Mouse (Mus musculus): ENCODE data around the gene Scd3. TPM values are rescaled to one million over a fixed set of nuclear protein-coding genes. Genes with fewer than 3 reads are reported as not detected.
"Not testable (repeated sequence)": the region's sequence is repeated elsewhere in the genome, so short reads cannot be mapped to it uniquely, and the experiment has no call there.

Scd3 gene
- polyA plus RNA-seq, 2 experiments: not detected

- DNase-seq (ENCODE audit: low read depth in 3 of 3, low spot score in 3 of 3): no peak
- H3K27me3 ChIP-seq (ENCODE audit: control insufficient read depth, insufficient read depth, low read length): no peaks in the 10 kb centered on the region
- peak overlapping the region; percentile 17 for H3K27ac ChIP-seq
- ATAC-seq (ENCODE audit: insufficient read depth): no peak
- no peaks in the 10 kb centered on the region for H3K36me3 ChIP-seq (replicated peaks; ENCODE audit: control insufficient read depth, insufficient read depth, low read depth)
- no peak overlapping the region; the same call in 1 of the 2 replicates for H3K9ac ChIP-seq (replicated peaks)
- H3K4me1 ChIP-seq (replicated peaks; ENCODE audit: control insufficient read depth in 2 of 2, insufficient read depth in 2 of 2, low read length in 1 of 2): peaks cover 35 to 45% of the 10 kb centered on the region in 2 experiments
- H3K4me3 ChIP-seq (ENCODE audit: insufficient read depth in 1 of 2, low read depth in 2 of 2, low read length in 2 of 2): no peak overlapping the region
- H3K4me2 ChIP-seq (ENCODE audit: low read depth): no peak overlapping the region; the same call in 1 of the 2 replicates
- 21% methylated on average over 6 of the region's 6 CpGs for WGBS (ENCODE audit: insufficient replicate concordance)
- no peaks in the 10 kb centered on the region for H3K9me3 ChIP-seq (ENCODE audit: control insufficient read depth, low read length)
- TF ChIP-seq CTCF (IDR thresholded peaks at IDR 0.05; ENCODE audit: low read depth) (no peak), EP300 (IDR thresholded peaks at IDR 0.05; ENCODE audit: low read depth) (no peak)
These were observed 77.7 kb downstream of the Scd3 start for GRCm38 (mm10) chr19:44280755-44281154.

- H3K4me2 ChIP-seq (ENCODE audit: low read depth); H3K9ac ChIP-seq (replicated peaks); H3K4me3 ChIP-seq (ENCODE audit: insufficient read depth in 1 of 2, low read depth in 2 of 2, low read length in 2 of 2); H3K36me3 ChIP-seq (replicated peaks; ENCODE audit: control insufficient read depth, insufficient read depth, low read depth); H3K27ac ChIP-seq; ATAC-seq (ENCODE audit: insufficient read depth); H3K27me3 ChIP-seq (ENCODE audit: control insufficient read depth, insufficient read depth, low read length); H3K9me3 ChIP-seq (ENCODE audit: control insufficient read depth, low read length); DNase-seq (ENCODE audit: low read depth in 3 of 3, low spot score in 3 of 3): not testable (repeated sequence)
- peaks cover 45 to 57% of the 10 kb centered on the region in 2 experiments for H3K4me1 ChIP-seq (replicated peaks; ENCODE audit: control insufficient read depth in 2 of 2, insufficient read depth in 2 of 2, low read length in 1 of 2)
- 9% methylated on average over 1 of the region's 1 CpGs for WGBS (ENCODE audit: insufficient replicate concordance)
These were observed 78.9 kb downstream of the Scd3 start for GRCm38 (mm10) chr19:44281825-44282447.

DNA sequence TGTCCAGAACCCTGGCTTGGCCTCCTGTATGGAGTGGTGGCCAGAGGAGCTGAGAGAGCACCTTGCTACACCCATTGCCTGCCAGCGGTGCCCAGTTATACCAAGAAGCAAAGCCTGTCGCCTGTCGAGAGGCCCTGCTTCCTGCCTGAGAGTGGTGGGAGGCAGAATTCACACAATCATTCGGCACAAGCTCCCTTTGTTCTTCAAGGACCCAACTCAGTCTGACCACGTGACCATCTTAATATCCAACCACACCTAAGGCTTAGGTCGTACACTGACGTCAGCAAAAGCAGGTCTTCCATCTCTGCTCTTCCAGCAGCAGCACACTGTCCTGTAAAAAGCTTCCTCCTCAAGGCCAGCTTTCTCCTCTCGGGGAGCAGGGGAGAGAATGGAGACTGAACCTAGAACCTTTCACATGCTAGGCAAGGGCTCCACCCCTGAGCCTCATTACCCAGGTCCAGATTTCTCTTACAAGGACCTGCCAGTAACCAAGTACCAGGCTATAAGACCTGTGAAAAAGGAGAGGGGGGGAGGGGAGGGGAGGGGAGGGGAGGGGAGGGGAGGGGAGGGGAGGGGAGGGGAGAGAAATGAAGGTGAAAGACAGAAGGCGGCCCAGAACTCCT, 79.6 kb downstream of the Scd3 start:
- Histone ChIP-seq H3K9ac (replicated peaks) (no peak overlapping the region), H3K4me1 (replicated peaks; ENCODE audit: control insufficient read depth in 2 of 2, insufficient read depth in 2 of 2, low read length in 1 of 2) (peaks cover 52 to 61% of the 10 kb centered on the region in 2 experiments), H3K27ac (no peak overlapping the region), H3K4me3 (ENCODE audit: insufficient read depth in 1 of 2, low read depth in 2 of 2, low read length in 2 of 2) (no peak overlapping the region), H3K36me3 (replicated peaks; ENCODE audit: control insufficient read depth, insufficient read depth, low read depth) (no peaks in the 10 kb centered on the region), H3K27me3 (ENCODE audit: control insufficient read depth, insufficient read depth, low read length) (no peaks in the 10 kb centered on the region), H3K4me2 (ENCODE audit: low read depth) (peak overlapping the region; percentile 27), H3K9me3 (ENCODE audit: control insufficient read depth, low read length) (no peaks in the 10 kb centered on the region)
- DNase-seq (ENCODE audit: low read depth in 3 of 3, low spot score in 3 of 3) (no peak), ATAC-seq (ENCODE audit: insufficient read depth) (no peak)
- no peak for TF ChIP-seq EP300 (IDR thresholded peaks at IDR 0.05; ENCODE audit: low read depth)
- TF ChIP-seq CTCF (IDR thresholded peaks at IDR 0.05; ENCODE audit: low read depth): no peak
- 11% methylated on average over 9 of the region's 9 CpGs for WGBS (ENCODE audit: insufficient replicate concordance)

- no peaks in the 10 kb centered on the region for H3K36me3 ChIP-seq (replicated peaks; ENCODE audit: control insufficient read depth, insufficient read depth, low read depth)
- peak; percentile 3; the same call in 1 of the 2 replicates for ATAC-seq (ENCODE audit: insufficient read depth)
- H3K4me2 ChIP-seq (ENCODE audit: low read depth): peak overlapping the region; percentile 94
- WGBS (ENCODE audit: insufficient replicate concordance): 29% methylated on average over 15 of the region's 15 CpGs
- no peaks in the 10 kb centered on the region for H3K27me3 ChIP-seq (ENCODE audit: control insufficient read depth, insufficient read depth, low read length)
- TF ChIP-seq EP300 (IDR thresholded peaks at IDR 0.05; ENCODE audit: low read depth): no peak
- no peak for TF ChIP-seq CTCF (IDR thresholded peaks at IDR 0.05; ENCODE audit: low read depth)
- H3K27ac ChIP-seq: peak overlapping the region; percentile 70
- H3K4me3 ChIP-seq (ENCODE audit: insufficient read depth in 1 of 2, low read depth in 2 of 2, low read length in 2 of 2): peak overlapping the region; percentile 4 to 52
- DNase-seq (ENCODE audit: low read depth in 3 of 3, low spot score in 3 of 3): no peak
- H3K4me1 ChIP-seq (replicated peaks; ENCODE audit: control insufficient read depth in 2 of 2, insufficient read depth in 2 of 2, low read length in 1 of 2): peaks cover 55 to 62% of the 10 kb centered on the region in 2 experiments
- peak overlapping the region; percentile 61 for H3K9ac ChIP-seq (replicated peaks)
- H3K9me3 ChIP-seq (ENCODE audit: control insufficient read depth, low read length): no peaks in the 10 kb centered on the region
These were observed 80.3 kb downstream of the Scd3 start for GRCm38 (mm10) chr19:44283157-44284024.
